Mouse (Mus musculus) heart, embryonic 13.5 days (tissue): ENCODE results near the gene Tbc1d23. TPM values are rescaled to one million over a fixed set of nuclear protein-coding genes. Genes with fewer than 3 reads are reported as not detected.

Source experiments
- ATAC-seq: fragments of 200-750 bp; cut with Nextera tagmentation; 2 replicates; pipeline ENCODE4 v1.8.0; 2017; ENCODE audit warnings: moderate TSS enrichment; ENCODE audit not compliant: insufficient number of reproducible peaks, low FRiP score, low TSS enrichment; ENCODE audit errors: extremely low read depth
- H3K27ac ChIP-seq: fragments of 300-500 bp; sonication (generic); replicated peaks from 2 replicates; pipeline ENCODE4 v1.5.1; 2015; ENCODE audit warnings: moderate library complexity, mild to moderate bottlenecking, inconsistent platforms
- H3K27me3 ChIP-seq: fragments of 300-500 bp; sonication (generic); replicated peaks from 2 replicates; pipeline ENCODE4 v1.6.1; 2015; ENCODE audit warnings: mild to moderate bottlenecking, inconsistent platforms
- H3K36me3 ChIP-seq: fragments of 300-500 bp; sonication (generic); 2 replicates; pipeline ENCODE4 v1.6.1; 2015; ENCODE audit warnings: mild to moderate bottlenecking, inconsistent platforms
- H3K4me1 ChIP-seq: fragments of 300-500 bp; sonication (generic); 2 replicates; pipeline ENCODE4 v1.6.1; 2015; ENCODE audit warnings: inconsistent platforms
- H3K4me2 ChIP-seq: fragments of 300-500 bp; sonication (generic); 2 replicates; pipeline ENCODE4 v1.6.1; 2015; ENCODE audit warnings: inconsistent platforms, mild to moderate bottlenecking, moderate library complexity
- H3K4me3 ChIP-seq: fragments of 300-500 bp; sonication (generic); 2 replicates; pipeline ENCODE4 v1.5.1; 2015; ENCODE audit warnings: moderate library complexity, mild to moderate bottlenecking, inconsistent platforms
- H3K9ac ChIP-seq: fragments of 300-500 bp; sonication (generic); 2 replicates; pipeline ENCODE4 v1.6.1; 2015; ENCODE audit warnings: inconsistent platforms, mild to moderate bottlenecking, moderate library complexity
- H3K9me3 ChIP-seq: fragments of 300-500 bp; sonication (generic); 2 replicates; pipeline ENCODE4 v1.6.1; 2016; ENCODE audit warnings: inconsistent platforms
- WGBS: fragments of 180-500 bp; shearing (Covaris S2); methylation state at CpG from one replicate; pipeline ENCODE4 v1.1.7; 2015; ENCODE audit warnings: mixed read lengths; 5-methylcytosine and 5-hydroxymethylcytosine counted together
- polyA plus RNA-seq: library from polyadenylated mRNA; unstranded; fragments of >200 nt; fragmentation: Nextera tagmentation; extraction: Ambion mirVana; gene quantifications from 2 replicates; pipeline ENCODE4 v1.2.1, GENCODE M21; 2015

Tbc1d23 gene
- polyA plus RNA-seq, 1 experiment from 2014 or later, result 20.2 TPM

- no peaks in the 10 kb centered on the region for H3K27me3 ChIP-seq
- no peak overlapping the region for H3K9ac ChIP-seq
- H3K9me3 ChIP-seq, result no peaks in the 10 kb centered on the region
- WGBS, result 64% methylated on average over 4 of the region's 4 CpGs
- H3K4me3 ChIP-seq, result no peak overlapping the region
- peaks cover 93% of the 10 kb centered on the region for H3K36me3 ChIP-seq
- H3K4me1 ChIP-seq, result no peaks in the 10 kb centered on the region; the same call in 1 of the 2 replicates
- no peak overlapping the region for H3K4me2 ChIP-seq
- ATAC-seq, result no peak
- H3K27ac ChIP-seq, result no peak overlapping the region
Observed at GRCm38 (mm10) chr16:57157728-57158127, 73.6 kb downstream of the Tbc1d23 start.

GRCm38 (mm10) chr16:57157076-57157475, 74.2 kb downstream of the Tbc1d23 start:
- Histone ChIP-seq H3K9me3 (no peaks in the 10 kb centered on the region), H3K9ac (no peak overlapping the region)
- 91% methylated on average over 4 of the region's 4 CpGs for WGBS

GRCm38 (mm10) chr16:57155899-57156298, 75.4 kb downstream of the Tbc1d23 start:
- Histone ChIP-seq H3K4me3 (no peak overlapping the region), H3K36me3 (peaks cover 95% of the 10 kb centered on the region), H3K27me3 (no peaks in the 10 kb centered on the region), H3K27ac (no peak overlapping the region), H3K9ac (no peak overlapping the region), H3K4me2 (no peak overlapping the region), H3K4me1 (no peaks in the 10 kb centered on the region; the same call in 1 of the 2 replicates), H3K9me3 (no peaks in the 10 kb centered on the region)
- no peak for ATAC-seq

More at GRCm38 (mm10) chr16:57157076-57157475, 74.2 kb downstream of the Tbc1d23 start:
- H3K27ac ChIP-seq, result no peak overlapping the region
- H3K4me2 ChIP-seq, result no peak overlapping the region
- H3K27me3 ChIP-seq, result no peaks in the 10 kb centered on the region
- H3K36me3 ChIP-seq, result peaks cover 95% of the 10 kb centered on the region
- H3K4me3 ChIP-seq, result no peak overlapping the region
- no peak for ATAC-seq
- H3K4me1 ChIP-seq, result no peaks in the 10 kb centered on the region; the same call in 1 of the 2 replicates

GRCm38 (mm10) chr16:57151437-57151836, 79.9 kb downstream of the Tbc1d23 start:
- H3K27ac ChIP-seq, result no peak overlapping the region
- H3K4me2 ChIP-seq, result no peak overlapping the region
- H3K9me3 ChIP-seq, result no peaks in the 10 kb centered on the region
- peaks cover 87% of the 10 kb centered on the region for H3K36me3 ChIP-seq
- H3K4me3 ChIP-seq, result no peak overlapping the region
- H3K27me3 ChIP-seq, result no peaks in the 10 kb centered on the region
- H3K9ac ChIP-seq, result no peak overlapping the region
- 94% methylated on average over 4 of the region's 4 CpGs for WGBS
- ATAC-seq, result no peak
- no peaks in the 10 kb centered on the region; the same call in 1 of the 2 replicates for H3K4me1 ChIP-seq

GRCm38 (mm10) chr16:57144741-57145140, 86.6 kb downstream of the Tbc1d23 start:
- no peak overlapping the region for H3K27ac ChIP-seq
- no peaks in the 10 kb centered on the region for H3K4me1 ChIP-seq
- H3K4me2 ChIP-seq, result no peak overlapping the region
- no peak overlapping the region for H3K9ac ChIP-seq
- peaks cover 73% of the 10 kb centered on the region for H3K36me3 ChIP-seq
- H3K4me3 ChIP-seq, result no peak overlapping the region
- 91% methylated on average over 5 of the region's 5 CpGs for WGBS
- H3K9me3 ChIP-seq, result no peaks in the 10 kb centered on the region
- no peaks in the 10 kb centered on the region for H3K27me3 ChIP-seq
- no peak for ATAC-seq

GRCm38 (mm10) chr16:57133611-57134010, 97.7 kb downstream of the Tbc1d23 start:
- H3K4me2 ChIP-seq, result no peak overlapping the region
- no peaks in the 10 kb centered on the region for H3K9me3 ChIP-seq
- no peaks in the 10 kb centered on the region for H3K27me3 ChIP-seq
- no peaks in the 10 kb centered on the region for H3K4me1 ChIP-seq
- no peak overlapping the region for H3K4me3 ChIP-seq
- no peak overlapping the region for H3K9ac ChIP-seq
- peaks cover 52% of the 10 kb centered on the region for H3K36me3 ChIP-seq
- no peak overlapping the region for H3K27ac ChIP-seq
- WGBS, result 95% methylated on average over 6 of the region's 6 CpGs
- no peak for ATAC-seq

GRCm38 (mm10) chr16:57132326-57132725, 99.0 kb downstream of the Tbc1d23 start:
- 61% methylated on average over 1 of the region's 1 CpGs for WGBS
- H3K4me3 ChIP-seq, result no peak overlapping the region
- H3K4me2 ChIP-seq, result no peak overlapping the region
- H3K27ac ChIP-seq, result no peak overlapping the region
- ATAC-seq, result no peak
- no peaks in the 10 kb centered on the region for H3K9me3 ChIP-seq
- peaks cover 40% of the 10 kb centered on the region for H3K36me3 ChIP-seq
- peaks cover 7% of the 10 kb centered on the region for H3K4me1 ChIP-seq
- no peak overlapping the region for H3K9ac ChIP-seq
- no peaks in the 10 kb centered on the region for H3K27me3 ChIP-seq

GRCm38 (mm10) chr16:57131544-57131943, 99.8 kb downstream of the Tbc1d23 start:
- Histone ChIP-seq H3K4me1 (peaks cover 13% of the 10 kb centered on the region), H3K27ac (no peak overlapping the region), H3K36me3 (peaks cover 32% of the 10 kb centered on the region), H3K27me3 (no peaks in the 10 kb centered on the region), H3K4me3 (no peak overlapping the region), H3K9ac (no peak overlapping the region), H3K4me2 (no peak overlapping the region), H3K9me3 (no peaks in the 10 kb centered on the region)
- WGBS, result 86% methylated on average over 4 of the region's 4 CpGs
- ATAC-seq, result no peak

- Histone ChIP-seq H3K36me3 (peaks cover 26% of the 10 kb centered on the region), H3K4me3 (no peak overlapping the region), H3K4me1 (peaks cover 16% of the 10 kb centered on the region), H3K27me3 (no peaks in the 10 kb centered on the region), H3K9ac (no peak overlapping the region), H3K4me2 (no peak overlapping the region), H3K27ac (no peak overlapping the region), H3K9me3 (no peaks in the 10 kb centered on the region)
- ATAC-seq, result no peak
- 83% methylated on average over 3 of the region's 3 CpGs for WGBS
Observed at GRCm38 (mm10) chr16:57130752-57131400, 100.4 kb downstream of the Tbc1d23 start.

- 64% methylated on average over 2 of the region's 2 CpGs for WGBS
- H3K27me3 ChIP-seq, result no peaks in the 10 kb centered on the region
- ATAC-seq, result no peak
- no peaks in the 10 kb centered on the region for H3K9me3 ChIP-seq
- H3K36me3 ChIP-seq, result 0 out of 2 replicates have a peak, but pooled peaks cover 3% of the 10 kb centered on the region
- no peak overlapping the region for H3K9ac ChIP-seq
- peaks cover 35% of the 10 kb centered on the region for H3K4me1 ChIP-seq
- no peak overlapping the region for H3K4me3 ChIP-seq
- H3K27ac ChIP-seq, result no peak overlapping the region; the same call in 1 of the 2 replicates
- no peak overlapping the region for H3K4me2 ChIP-seq
Observed at GRCm38 (mm10) chr16:57127825-57128224, 103.5 kb downstream of the Tbc1d23 start.

GRCm38 (mm10) chr16:57126268-57126667, 105.0 kb downstream of the Tbc1d23 start:
- no peak overlapping the region for H3K27ac ChIP-seq
- H3K4me2 ChIP-seq, result no peak overlapping the region
- WGBS, result 61% methylated on average over 4 of the region's 4 CpGs

More at GRCm38 (mm10) chr16:57126268-57126667, 105.0 kb downstream of the Tbc1d23 start:
- Histone ChIP-seq H3K36me3 (no peaks in the 10 kb centered on the region), H3K27me3 (no peaks in the 10 kb centered on the region), H3K4me1 (peaks cover 39% of the 10 kb centered on the region), H3K9ac (no peak overlapping the region), H3K9me3 (no peaks in the 10 kb centered on the region), H3K4me3 (no peak overlapping the region)
- ATAC-seq, result no peak
